Mouse (Mus musculus) thymus, postnatal 25 days (tissue): ENCODE measurements at regions not wholly inside any gene's neighbourhood (a gene's known extent, or its start where the extent isn't known, plus 50 kb on each side); places are given as distances from the start of the nearest gene placed in this dataset.

Experiments
- DNase-seq: peaks from one replicate; pipeline ENCODE4 v3.0.0; 2022

DNA sequence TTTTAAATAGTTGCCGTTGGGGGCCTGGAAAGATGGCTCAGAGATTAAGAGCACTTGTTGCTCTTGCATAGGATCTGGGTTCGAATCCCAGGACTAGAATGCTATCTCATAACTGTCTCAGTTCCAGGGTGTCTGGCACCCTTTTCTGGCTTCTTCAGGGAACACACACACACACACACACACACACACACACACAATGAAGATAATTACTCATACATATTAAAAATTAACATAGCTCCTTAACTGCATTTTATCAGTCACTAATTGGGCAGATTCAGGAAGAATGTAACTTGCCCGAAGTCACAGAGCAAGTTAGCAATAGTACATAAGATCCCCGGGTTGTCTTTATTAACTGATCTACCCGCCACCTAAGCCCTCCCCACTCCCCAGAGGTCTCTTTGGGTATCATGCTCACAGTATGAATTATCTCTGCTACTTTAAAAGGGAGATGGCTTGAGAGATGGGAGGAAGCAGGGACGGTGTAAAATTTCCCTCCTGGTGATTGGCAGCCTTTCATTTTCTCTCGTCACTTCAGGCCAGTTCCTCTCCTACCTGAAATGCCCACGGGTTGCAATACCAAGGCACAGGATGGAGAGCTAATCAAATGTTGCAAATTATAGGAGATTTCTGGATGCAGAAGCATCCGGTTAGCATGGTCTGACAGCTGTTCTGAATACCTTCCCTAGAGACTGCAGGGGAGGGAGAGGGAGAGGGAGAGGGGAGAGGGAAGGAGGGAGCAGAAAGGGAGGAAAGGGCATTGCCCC is 258.3 kb downstream of the Cd83 start:
- DNase-seq, result no peak

DNA sequence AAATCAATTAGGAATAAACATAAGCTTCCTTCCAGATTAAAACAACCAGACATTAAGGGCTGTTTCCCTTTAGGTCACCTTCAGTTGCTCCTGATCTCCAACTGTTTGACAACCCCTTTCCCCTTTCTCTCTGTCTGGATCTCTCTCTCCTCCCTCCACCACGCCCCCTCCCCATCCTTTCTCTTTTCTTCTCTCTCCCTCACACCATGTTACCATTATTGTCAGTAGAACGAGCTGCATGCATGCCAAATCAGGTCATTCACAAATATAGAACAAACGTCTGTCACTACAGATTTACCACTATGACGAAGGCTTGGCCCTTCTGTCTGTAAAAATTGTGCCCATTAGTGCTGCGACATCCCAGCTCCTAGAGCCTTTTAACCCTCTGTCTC is 258.9 kb downstream of the Cd83 start:
- no peak for DNase-seq

DNA sequence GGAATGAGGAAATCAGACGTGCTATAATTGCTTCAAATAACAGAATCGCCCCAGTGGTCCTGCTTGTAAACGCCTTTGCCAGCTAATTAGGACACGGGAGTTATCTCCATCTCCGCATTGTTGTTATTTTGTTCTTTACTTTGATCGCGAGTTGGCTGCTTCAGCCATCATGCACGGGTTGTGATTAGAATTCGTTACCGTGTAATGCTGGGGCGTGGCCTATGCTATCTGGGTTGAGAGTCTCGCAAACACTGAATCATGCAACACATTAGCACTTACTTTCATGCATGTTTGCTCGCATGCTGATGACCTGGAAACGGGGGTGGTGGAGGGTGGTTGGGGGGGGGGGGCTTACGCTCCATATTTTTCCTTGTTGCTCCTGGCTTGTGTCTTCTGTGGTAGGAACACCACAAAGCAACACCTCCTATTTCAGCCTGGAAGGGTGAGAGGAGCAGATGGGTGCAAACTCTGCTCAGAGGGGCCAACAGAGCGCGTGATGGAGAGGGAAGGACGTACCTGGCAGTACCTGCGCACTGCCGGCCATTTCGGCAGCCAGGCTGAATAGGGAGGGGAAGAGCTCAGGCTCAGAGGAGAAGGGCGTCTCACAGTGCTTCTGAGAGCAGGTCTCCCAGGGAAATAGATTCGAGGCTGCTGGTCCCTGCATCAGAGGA is 260.1 kb downstream of the Cd83 start:
- DNase-seq, result no peak

DNA sequence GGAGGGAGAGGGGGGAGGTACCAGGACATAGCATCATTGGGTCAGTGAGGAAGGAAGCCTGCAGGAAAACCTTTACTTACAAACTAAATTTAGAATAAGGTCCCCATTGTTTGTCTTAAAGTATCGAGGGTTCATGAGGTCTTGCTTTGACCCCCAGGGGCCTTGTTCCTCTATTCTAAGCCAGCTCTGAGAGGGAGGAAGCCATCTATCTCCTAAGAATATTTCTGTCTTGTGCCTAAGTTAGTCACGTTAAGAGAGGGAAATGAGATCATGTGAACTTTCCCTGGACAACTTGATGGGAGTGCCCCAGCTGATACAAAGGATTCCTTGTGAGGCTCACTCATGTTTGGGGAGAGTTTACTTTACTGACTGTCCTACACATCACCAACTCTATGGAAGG is 261.9 kb downstream of the Cd83 start:
- DNase-seq, result no peak

DNA sequence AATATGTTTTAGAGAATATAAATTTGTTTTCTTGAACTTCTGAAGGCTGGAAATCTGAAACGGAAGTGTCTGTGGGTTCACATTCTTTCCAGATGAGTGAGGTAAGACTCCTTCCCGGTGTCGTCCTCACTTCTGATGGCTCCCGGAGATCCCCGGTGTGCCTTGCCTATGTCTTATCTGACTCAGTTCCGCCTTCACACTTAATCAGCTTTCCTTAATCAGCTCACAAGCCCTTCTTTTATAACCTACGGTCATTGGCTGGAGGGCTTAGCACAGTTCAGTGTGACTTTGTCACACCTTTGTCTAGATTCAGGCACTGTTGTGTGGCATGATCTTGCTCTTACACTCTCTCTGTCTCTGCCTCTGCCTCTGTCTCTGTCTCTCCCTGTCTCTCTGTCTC is 269.6 kb downstream of the Cd83 start:
- no peak for DNase-seq

DNA sequence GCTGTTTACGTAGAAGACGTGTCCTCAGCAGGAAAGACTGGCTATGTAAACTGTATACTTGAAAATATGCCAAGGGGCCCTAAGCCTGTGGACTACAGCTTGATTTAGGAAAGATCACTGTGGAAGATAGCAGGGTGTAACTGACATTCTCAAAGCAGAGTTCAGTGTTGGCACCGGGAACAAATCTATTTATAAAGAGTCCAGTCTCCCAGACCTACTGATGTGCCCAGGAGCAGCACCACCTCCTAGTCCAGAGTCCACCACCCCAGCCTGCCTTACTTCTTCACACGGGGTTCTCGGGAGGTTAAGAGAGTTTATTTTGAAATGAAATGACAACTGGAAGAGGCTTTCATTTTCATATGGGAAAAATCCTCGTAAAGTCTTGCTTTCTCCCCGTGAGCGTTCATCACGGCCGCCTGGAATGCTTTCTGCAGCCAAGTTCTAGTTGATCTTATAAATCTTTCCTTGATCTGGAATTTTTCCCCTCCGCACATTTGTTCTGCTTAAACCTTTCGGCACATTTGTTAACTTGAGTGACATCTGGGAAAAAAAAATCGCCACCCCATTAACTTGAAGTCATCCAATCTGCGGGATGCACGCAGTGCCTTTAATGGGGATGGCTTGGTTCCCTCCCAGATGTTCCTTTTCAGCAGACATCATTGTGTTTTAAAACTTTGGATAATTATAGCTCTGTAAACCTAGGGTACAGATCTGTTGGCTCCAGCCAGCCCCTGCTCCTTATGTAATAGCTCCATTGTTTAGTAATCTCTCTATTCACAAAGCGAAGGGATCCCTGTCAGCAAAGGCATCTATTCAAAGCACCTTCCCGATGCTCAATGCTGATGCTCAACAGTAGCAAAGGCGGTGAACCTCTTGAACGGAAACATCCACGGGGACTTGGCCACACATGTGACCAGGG is 271.3 kb downstream of the Cd83 start:
- no peak for DNase-seq

DNA sequence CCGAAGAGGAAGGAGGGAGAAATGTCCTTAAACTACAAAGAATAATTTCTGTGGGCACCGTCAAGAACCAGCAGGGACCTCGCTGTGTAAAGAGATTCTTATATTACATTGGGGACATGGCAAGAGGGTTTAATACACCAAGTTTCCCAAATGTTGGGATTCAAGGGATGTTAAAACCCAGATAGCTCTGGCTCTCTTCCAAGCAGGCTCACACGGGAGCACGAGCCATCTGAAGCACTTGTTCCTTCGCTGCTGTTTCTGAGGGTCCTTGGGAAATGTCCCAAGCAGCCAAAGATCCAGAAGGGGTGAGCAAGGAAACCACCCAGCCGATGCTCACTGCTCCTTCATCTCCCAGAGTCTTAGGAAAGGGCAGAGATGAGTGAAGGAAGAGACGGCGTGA is 272.1 kb downstream of the Cd83 start:
- DNase-seq, result no peak

DNA sequence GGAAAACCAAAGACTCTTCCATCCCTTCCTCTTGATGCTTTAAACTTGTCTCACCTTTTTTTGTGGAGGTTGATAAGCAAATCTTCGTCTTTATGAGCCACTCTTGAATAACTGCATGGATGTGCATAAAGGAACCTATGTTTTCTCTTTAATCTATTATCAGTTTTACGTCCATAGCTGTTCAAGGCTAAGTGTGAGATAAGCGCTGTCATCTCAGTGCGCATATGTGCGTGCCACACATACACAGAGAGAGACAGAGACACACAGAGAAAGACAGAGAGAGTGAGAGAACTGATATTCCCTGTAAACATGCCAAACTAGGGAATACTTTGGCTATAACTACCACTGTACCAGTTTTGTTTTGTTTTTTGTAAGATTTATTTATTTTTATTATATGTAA is 273.0 kb downstream of the Cd83 start:
- DNase-seq, result no peak

DNA sequence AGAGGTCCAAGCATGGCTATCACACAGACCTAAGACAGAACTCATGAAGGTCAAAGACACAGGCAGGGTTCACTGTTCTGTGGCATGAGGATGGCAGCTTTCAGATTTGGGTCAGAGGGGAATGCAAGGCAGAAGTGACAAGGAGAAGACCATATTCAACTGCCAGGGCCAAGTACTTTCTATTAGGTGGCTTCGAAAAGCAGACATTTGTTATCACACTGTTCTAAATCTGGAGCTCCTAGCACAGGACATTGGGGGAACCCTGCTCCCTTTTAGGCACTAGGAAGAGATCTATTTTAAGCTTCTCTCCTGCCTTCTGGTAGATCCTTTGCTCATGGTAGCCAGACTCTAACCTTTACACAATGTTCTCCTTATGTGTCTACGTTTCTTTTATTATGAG is 273.7 kb downstream of the Cd83 start:
- DNase-seq, result no peak

DNA sequence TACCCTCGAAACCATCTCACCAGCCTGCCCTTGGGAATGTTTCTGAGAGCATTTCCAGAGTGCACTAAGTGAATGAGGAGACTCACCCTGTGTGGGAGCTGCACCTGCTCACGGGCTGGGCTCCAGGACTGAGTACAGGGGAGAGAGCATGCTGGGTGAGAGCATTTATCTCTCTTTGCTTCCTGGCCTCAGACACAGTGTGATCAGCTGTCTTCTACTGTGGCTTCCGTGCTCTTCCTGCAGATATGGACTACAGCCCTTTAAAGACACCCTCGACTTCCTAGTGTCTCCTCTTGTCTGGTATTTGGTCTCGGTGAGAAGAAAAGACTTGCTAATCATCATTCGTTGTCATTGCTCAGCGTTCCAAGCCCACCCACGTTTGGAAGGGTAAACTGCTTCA is 274.9 kb downstream of the Cd83 start:
- peak; percentile 51 for DNase-seq

DNA sequence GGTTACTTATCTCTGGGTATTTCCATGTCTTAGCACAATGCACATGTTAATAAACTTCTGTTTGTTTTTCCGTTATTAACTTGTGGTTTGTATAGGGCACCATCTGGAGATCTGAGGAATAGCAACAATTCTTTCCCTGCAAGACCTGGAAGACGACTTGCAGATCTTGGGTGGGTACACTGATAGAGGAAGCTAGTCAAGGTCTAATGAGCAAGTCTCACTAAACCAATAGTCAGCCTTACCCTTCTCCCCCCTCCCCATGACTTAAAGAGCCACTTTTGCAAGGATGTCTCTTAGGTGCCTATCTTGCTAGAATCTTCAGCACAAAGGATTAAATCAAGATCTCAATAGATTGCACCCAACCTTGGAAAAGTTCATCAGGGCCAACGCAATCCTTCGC is 276.7 kb downstream of the Cd83 start:
- no peak for DNase-seq

DNA sequence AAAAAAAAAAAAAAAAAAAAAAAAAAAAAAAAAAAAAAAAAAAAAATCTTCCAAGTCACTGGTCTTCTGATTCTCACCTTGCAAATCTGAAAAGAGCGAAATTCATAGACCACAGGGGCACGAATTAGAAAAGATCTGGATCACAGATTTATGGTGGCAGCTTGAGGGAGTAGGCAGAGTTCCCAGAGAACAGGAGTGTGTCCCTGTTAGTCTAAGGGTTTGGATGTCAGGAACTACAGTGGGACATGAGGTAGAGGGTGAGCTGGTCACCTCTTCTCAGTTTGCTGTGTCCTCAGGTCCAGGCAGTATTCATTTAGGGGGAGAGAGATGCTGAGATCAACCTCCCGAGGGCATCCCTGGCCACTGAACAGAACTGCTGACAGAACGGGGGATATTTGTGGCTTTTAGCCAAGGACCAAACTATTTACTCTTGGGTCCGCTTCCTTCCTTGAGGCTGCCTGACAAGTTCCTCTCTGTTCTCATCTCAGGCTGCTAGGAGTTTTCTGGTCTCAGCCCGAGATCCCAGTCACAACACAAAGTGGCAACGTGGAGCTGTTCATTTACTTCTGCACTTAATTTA is 277.2 kb downstream of the Cd83 start:
- DNase-seq, result no peak

DNA sequence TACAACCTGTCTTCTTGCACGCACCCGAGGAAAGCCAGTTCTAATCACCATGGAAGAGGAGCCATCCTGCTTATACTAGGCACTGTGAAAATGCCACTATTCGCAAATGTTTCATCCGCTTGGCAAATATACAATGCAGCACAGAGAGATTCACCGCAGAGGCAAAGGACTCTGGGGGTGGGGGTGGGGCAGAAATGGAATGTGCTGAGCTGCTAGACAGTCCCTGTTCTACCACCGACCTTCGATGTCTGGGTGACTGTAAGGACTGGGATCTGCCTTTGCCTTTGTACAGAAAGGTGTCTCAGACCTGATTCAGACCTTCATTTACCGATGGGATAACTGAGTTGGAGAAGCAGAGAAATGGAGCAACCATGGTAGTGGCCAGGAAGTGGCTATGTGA is 278.7 kb downstream of the Cd83 start:
- DNase-seq, result no peak

DNA sequence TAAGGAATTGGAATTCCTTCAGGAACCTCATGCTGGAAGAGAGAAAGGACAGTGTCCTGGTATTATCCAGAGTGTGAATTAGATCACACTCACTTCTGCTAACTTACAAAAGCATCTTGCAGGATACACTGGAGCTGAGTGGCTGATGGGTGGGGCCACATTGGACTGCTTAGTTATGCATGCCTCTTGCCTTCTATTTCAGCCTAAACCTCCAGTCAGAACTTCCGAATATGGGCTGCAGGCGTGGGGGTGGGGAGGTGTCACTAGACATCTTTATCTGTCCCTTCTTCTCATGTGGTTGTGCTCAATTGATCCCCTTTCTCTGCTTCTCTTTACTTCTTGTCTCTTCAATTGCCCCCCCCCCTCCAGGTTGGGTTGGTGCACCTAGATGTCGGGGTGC is 279.5 kb downstream of the Cd83 start:
- no peak for DNase-seq

DNA sequence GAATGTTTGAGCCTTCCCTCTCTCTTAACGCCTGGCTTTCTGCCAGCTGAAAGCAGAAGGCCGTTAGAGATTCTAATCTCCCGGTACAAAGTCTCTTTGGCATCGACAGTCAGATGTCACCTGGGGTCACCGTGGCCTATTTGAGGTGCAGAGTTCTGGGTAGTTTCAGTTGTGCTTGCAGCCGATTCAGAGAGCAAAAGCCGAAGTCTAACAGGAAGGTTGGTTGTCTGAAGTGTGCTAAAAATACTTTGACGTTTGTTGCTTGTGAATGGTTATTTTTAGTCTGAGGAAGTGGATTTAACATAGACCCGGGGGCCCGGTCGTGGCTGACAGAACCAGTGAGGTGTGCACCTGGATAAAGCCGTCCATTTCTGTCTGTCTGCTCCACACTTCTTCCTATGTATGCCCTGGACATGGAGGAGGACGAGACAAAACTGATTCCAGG is 281.2 kb downstream of the Cd83 start:
- DNase-seq, result peak; percentile 69

DNA sequence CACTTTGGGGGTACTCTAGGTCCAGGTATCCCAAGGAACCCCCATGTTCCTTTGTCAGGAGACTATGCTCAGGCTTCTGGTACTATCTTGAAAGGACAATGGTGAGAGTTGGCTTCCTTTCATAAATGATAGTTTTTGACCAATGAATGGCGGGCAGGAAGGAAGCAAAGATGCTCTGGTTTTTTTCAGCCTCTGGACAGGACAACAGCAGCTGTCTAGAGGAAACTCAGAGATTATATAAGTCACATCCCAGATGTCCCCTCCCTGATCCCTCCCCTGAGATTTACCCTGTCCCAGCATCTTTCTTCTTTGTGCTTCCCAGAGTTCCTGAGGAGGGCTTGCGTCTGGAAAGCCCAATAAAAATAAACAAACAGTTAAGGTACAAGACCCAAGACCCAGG is 282.7 kb downstream of the Cd83 start:
- no peak for DNase-seq

DNA sequence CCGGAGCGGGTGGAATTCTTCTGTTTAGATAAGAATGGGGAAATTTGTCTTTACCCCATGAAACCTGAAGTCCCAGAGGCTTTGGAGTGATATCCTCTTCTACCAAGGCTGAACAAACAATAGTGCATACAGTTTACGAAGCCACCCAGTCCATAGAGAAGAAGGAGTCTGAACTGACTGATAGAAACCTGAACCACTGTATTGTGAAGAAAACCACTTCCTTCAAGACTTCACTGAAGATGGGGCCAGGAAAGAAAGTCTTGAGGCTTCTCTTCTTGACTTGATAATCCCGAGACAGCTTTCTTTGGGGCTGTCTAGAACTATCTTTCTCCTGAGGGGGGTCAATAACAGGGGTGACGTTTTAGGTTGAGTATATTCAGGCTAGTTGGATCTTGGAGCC is 284.4 kb downstream of the Cd83 start:
- no peak for DNase-seq

DNA sequence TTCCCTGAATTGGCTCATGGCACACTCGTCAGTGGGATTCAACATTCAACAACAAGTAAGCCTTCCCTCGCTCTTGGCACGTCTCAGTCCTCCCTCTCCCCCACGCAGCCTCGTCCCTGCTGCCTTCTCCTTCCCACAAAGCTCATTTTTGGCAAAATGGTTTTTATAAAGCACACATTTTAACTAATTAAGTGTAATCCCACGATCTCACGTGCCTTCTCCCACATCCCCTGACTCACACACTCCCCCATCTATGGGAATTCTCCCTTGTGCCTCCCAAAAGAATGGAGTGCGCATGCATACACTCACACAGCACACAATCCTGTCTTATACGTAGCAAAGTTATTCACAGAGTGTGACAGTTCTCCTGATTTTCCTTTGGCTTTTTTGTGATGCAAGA is 288.5 kb downstream of the Cd83 start:
- no peak for DNase-seq

DNA sequence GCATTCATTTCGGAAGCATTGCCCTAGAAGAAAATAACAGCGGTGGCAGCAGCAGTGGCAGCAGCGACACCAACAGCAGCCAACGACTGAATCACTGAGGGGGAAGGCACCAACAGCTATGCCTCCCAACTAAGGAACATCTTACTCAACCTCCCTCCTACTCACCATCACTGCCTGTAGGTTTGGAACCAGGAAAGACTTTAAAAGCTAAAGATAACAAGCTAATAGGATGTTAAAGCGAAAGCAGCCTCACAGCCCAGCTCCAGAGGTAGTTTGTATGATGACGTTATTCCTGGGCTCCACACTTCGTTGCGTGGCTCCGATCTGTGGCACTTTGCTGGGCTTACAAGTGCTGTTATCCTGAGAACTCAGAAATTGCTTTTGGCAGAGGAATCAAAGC is 289.6 kb downstream of the Cd83 start:
- no peak for DNase-seq

DNA sequence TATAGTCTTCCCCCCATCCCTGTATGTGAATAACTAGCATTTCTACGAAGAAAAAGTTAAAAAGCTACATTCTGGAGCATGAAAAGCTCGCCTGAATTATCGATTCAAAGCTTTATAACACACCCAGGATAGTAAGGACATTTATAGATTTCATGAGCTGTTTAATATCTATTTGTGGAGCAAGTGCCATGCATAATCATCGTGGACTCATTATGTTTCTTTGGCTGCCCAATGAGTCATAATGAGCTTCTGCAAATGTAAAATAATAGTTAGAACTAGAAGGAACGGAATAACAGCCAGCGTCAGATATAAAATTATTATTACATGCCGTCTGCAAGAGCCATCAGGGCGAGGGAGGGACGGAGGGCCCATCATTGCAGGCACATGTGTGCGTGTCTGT is 292.4 kb downstream of the Cd83 start:
- DNase-seq, result no peak

DNA sequence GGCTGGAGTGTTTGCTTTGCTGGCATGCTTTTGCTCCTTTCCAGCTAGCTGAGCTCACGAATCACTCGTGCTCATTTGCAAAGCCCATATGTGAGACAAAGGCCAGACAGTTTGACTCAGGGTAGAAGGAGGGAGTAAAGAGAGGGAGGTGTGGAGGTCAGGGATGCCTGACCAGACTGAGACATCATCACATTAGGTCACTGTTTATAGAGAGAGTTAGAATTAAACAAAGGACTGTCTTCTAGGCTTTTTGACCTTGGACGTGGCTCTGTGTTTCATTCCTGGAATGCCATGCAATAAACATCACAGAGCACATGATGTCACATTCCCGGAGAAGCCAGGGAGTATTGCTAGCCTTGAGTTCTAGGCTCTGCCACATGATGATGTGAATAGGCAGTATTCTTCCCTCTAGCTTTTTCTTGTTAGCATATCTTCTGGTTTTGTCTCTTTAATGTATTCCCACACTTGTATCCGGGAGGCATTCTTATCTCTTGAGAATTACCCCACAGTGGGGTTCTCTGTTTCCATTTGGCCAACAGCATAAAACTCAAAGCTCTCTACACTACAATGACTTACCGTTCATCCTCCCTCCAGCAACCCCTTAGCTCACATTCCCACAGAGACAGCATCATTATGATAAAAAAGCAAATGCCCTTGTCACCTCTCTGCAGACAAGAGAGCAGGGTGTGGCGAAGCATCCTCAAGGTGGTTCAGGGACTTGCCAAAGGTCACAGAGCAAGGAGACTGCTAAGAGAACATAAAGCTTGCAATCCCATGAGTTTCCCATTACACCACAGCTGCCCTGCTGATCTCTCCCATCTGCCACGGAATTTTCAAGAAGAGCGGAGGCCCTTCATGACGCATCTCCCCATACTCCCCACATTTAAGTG is 301.3 kb downstream of the Cd83 start:
- no peak for DNase-seq

DNA sequence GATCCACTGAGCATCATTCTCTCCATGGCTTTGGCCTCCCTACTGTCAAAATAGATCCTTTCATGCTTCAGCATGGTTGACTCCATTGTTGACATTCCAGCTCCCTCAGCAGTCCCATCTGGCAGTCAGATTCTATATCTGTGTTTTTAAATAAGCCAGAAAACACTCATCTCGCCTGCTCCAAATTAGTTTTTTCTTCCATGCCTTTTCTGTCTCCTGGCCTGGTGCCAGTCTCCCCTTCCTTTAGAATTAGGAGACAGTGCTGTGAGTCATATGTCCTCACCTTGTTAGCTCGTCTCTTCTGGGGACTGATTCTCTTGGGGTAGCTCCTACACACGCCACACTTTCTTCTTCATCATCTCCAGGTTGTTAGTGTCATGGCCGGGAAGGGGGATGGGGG is 302.2 kb downstream of the Cd83 start:
- DNase-seq, result no peak
